Mouse (Mus musculus) cerebellum, postnatal 4 days (tissue): ENCODE results near the gene Zdhhc13.

Experiments used
- DNase-seq, 2 experiments: peaks; one replicate each; pipeline ENCODE4 v3.0.0; 2022; ENCODE audit warnings: low spot score in 2 of 2, mixed read lengths in 1 of 2

Zdhhc13 gene

DNA sequence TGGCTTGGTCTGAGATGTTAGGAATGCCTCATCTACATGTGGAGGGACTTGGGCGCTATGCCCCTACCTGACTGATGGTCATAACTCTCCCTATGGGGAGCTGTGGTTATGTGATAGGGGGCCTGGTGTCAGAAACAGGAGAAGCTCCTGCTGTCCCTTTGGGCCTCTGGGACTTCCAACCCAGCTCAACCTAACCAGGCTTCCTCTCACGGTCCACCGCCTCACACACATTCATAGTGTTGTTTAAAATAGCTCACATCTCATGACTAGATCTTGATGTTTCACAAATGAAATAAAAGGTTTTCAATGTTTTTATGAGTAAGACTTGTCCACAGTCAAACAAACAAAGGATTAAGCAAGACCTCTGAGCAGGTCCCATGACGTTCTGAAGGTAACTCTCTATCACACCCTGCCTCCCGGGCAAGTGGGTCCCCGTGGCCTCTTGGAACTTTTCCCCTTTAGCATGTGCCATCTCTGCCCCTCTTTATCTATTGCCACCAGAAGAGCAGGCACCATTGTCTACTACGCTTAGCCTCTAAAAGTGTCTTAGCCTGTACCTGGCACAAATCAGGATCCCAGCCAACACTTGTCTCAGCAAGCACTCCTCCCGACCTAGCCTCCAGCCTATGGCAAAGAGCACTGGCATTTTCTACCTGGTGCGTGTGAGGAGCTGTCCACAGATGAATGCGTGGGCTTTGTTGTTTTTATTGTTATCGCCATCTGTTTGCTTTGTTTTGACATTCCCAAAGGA is 3.9 kb upstream of the Zdhhc13 start:
- DNase-seq, result no peak

DNA sequence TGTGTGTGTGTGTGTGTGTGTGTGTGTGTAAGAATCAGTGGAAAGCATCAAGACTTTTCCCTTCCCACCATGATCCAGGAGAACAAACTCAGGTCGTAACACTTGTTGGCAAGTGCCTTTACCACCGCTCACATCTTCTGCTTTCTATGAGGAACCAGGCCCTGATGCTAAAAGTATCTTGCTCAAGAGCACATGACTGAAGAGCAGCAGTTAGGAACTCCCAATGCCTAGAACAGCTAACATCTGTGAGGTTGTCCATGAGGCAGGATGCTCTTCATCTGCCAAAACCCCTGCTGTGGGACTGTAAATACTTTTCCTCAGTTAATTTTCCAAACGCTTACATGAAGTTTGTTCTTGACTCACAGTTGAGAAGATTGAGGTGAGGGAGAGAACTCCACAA is 455 bp upstream of the Zdhhc13 start:
- DNase-seq, result no peak

DNA sequence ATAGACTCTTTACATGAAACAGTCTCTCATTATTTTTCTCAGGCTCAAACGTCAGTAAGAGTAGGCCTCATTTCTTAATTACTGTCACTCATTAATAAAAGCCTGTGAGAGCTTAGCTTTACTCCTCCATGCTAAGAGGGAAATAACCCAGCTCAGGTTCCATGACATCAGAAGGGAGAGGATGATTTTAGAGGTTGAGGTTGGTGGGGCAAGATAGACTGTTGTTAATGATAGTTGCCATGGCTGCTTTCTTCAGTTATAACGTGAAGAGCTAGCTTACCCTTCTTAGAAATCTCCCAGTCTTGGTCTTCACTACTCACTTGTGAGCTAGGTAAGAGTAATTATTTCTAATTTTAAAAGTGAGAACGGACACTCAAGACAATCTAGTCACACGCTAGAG is 1.3 kb downstream of the Zdhhc13 start:
- DNase-seq, result no peak

DNA sequence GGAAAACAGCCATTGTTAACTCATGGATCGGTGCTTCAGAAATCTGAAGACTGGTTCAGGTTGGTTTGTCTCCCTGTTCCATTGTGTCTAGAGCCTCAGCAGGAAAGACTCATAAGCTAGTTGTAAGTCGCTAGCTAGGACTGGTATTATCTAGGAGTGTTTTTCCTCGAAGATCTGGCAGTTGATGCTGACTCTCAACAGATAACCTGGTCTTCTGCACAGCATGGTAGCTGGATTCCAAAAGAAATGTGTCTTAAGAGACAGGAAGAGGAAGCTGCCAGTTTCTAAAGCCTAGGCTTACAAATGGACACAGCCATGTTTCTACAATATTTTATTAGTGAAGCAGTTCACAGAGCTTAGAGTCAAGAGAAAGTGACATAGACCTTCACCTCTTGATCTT is 2.6 kb downstream of the Zdhhc13 start:
- no peak for DNase-seq

DNA sequence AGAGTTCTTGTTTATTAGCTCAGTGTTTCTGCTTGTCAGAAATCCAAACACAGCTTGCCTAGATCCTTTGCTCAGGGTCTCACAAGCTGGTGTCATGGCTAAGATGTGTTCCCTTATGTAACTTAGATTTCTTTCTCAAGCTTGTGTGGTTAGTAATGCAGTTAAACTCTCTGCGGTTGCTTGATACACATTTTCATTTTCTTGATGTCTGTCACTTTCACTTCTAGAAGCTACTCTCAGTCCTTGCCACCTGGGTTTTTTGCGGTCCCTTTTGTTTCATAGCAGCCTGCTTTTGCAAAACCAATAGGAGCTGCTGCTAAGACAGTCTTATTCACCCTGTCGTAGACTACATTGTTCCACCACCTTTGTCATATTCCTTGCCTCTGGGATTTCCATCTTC is 6.3 kb downstream of the Zdhhc13 start:
- no peak for DNase-seq

DNA sequence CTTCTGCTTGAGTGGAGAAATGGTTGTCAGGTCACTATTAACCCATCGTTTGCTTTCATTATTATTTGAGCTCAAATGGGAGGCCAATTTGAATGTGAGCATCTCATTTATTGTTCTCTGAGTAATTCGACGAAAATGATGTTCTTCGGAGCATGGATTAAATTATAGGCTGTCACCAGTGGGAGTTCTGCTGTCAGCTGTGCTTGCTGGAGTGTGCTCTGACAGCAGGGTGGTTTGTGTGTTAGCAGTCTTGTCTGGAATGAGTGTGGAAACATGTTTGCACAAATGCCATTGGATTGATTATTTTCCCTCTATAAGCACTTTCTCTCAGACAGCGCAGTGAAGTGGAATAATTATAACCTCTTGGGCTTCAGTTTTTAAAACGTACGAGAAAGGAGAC is 14.6 kb downstream of the Zdhhc13 start:
- DNase-seq, result no peak

DNA sequence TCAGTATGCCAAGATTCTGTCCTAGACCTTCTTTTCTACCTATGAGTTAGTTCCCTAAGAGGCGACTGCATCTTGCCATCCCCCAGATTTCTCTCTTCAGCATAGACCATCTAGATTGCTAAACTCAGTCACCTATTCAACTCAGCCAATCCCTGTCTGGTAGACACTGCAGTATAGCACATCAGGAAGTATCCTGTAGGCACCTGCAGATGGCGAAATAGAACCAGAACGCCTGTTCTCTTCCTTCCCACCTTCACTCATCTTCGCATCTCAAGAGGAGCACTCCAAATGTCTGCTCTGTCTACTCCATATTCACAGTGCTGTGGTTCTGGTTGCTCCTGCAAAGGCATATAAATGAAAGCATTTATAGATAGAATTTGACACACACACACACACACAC is 17.8 kb downstream of the Zdhhc13 start:
- DNase-seq, result no peak

DNA sequence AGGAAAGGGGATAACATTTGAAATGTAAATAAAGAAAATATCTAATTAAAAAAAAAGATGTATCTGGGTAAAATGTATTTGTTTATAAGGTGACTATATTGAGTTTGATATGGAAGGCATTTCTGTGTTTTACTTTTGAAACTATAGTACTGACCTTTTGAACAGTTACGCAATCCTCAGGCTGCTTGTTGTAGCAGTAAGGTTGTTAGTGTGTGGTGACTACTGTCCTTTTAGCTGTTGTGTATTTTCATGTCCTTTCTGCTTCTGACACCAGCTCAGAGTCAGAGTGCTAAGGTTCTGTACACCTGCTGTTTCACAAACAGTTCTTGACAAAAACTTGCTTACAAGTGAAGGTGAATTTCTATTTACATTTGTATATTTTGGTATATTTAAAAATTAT is 21.8 kb downstream of the Zdhhc13 start:
- no peak for DNase-seq

DNA sequence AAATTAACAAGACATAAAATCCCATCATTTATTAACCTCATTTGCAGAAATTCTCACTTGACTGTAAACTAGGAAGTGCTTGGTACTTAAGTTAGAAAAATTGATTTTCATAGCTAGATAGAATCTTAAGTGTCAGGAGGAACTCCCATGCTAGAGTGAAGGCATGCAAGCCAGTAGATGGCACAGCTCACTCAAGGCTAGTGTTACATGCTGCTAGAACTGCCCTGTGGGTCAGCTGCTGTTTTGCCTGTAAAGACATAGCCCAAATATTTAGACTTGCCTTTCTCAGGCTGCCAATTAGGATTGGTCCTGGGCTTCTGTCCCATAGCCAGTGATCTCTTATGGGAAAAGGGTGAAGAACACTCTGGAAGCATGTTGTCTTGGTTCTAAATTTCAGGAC is 23.6 kb downstream of the Zdhhc13 start:
- DNase-seq, result no peak

DNA sequence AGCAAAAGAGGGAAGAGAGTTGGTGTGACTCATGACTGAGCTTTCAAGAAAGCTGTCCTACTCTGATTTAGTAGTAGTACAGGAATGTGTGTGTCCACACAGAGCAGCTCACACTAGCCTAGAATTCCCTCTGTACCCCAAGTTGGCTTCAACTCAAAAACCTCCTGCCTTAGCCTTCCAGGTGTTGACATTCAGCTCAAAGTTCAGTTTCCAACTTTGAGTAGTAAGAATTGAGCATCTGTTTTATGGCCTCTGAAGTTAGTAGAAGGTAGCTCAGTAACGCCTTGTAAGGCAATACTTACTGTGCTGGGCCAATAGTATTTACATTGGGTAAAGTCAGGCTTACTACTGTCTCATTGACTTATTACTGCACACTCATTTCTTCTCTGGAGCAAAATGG is 24.8 kb downstream of the Zdhhc13 start:
- DNase-seq, result no peak

DNA sequence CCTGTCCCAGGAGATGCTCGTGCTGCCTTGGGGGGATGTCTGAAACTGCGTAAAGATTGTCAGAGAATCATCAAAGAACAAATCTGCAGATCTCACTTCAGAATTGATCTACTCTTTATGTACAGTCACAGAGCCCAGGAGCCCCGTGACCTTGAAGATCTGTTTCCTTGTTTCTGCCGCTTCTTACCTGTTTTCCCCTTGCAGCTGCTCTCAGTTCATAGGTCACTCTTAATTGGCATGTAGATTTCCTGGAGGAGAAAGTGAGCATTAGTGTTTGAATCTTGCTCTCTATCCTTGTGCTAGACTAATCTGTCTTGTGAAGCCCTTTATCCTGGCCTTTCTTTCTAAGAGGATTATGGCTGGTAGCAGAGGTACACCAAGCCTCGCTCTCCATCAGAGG is 32.9 kb downstream of the Zdhhc13 start:
- DNase-seq, result no peak

DNA sequence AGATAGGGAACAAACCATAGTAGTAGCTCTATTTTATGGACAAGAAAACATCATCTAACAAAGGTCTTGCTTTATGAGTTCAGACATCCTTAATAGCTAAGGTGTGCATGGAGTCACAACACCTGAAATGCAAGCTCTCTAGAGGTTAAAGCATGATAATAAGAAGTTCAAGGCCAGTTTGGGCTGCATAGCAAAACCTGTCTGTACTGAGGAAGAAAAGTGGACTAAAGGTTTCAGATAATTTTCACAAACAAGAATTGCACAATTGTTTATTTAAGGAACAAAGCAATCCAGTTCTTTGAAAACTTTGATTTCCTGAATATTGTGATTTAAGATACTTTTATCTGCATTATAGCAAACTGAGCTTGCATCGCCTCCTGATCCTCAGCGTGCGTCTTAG is 34.8 kb downstream of the Zdhhc13 start:
- no peak for DNase-seq

DNA sequence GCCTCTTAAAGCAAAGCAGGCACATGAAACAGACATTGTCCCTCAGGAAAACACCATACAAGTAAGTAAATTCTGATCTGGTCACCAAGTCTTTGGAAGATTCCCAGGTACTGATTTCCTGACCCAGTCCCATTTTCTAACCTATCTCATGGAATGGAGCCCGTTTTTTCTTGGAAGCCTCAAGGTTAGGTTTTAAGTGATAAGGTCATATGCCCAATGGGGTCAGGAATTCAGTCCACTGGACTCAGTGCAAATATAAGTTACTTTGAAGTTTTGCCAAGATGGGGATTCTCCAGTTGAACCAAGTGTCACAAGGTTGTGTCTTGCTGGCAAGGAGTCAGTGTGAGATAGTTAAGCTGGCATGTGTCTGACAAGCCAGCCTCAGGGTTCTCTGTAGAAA is 35.9 kb downstream of the Zdhhc13 start:
- DNase-seq, result no peak

DNA sequence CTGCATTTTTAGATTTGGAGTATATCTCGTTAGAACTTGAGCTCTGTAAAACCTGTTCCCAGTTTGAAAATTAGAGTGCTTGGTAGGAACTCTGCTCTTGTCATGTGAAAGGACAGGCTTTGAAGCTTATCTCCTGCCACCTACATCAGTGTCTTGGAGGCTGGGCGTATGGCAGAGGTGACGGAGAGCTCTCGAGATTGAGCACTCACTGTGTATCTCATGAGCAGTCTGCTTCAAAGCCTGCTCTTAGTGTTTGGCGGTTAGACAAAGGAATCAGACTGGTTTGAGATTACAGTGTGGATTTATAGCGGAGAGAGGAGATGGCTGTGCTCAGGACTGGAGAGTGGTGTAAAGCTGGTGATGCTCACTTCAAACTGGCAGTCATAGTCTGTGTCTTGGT is 36.4 kb downstream of the Zdhhc13 start:
- no peak for DNase-seq

DNA sequence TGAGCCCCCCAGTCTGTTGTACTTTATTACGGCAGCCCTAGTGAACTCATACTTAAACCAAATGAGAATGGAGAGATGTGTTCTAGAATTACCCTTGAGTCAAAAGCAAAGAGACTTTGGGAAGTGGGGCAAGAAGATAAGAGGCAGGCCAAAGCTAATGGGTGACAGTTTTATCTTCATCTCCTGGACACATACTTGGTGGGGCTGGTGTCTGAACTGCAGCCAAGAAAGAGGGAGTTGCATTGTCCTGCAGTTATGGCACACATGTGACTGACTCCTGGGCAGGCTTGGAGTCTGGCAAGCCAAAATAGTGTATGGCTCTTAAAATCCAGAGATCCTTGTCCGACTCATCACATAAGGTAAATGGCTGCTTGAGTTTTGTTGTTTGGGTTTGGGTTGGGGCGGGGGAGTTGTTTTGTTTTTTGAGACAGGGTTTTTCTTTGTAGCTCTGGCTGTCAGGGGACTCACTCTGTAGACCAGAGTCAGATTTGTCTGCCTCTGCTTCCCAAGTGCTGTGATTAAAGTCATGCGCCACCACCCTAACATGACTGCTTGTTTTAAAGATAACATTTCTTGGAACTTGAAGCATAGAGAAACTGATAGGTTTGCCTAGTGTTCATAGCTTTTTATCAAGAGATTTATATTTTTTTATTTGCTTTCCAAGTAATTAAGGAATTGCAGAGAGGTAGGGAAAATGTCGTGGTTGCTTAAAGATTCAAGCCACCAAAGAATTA is 40.5 kb downstream of the Zdhhc13 start:
- no peak for DNase-seq

DNA sequence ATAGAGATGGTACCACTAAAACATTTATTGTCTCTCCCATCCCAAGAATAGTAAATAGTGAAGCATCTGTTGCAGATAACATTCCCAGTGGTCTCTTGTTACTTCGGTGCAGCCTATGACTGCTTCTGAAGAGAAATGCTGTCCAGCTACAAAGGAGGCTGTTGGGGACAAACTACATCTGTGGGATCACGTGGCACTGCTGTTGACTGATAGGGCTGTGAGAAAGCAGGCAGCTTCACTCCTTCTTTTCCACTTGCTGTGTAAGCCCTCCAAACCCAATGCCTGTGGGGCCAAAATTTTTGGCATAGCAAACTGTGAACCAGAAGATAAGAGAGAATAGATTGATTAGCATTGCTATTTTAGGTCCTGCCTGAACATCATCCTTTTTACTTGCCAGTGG is 41.6 kb downstream of the Zdhhc13 start:
- DNase-seq, result no peak

DNA sequence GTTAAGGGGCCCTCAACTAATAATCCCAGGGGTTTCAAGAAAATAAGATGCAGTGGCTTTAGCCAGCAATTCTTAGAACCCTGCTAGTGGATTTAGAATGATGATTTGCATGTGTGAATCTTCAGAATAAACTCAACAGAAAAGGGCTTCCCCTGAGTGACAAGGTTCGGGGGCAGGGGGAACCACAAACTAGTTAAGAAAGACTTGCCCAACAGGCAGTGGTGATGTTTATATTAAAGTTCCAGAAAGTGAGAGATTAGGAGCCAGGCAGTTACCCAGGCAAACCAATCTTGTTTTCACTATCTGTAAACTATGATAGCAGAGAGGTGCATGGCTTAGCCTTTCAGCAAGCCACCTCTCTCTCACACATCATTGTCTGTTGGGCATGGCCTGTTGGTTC is 43.9 kb downstream of the Zdhhc13 start:
- DNase-seq, result no peak

DNA sequence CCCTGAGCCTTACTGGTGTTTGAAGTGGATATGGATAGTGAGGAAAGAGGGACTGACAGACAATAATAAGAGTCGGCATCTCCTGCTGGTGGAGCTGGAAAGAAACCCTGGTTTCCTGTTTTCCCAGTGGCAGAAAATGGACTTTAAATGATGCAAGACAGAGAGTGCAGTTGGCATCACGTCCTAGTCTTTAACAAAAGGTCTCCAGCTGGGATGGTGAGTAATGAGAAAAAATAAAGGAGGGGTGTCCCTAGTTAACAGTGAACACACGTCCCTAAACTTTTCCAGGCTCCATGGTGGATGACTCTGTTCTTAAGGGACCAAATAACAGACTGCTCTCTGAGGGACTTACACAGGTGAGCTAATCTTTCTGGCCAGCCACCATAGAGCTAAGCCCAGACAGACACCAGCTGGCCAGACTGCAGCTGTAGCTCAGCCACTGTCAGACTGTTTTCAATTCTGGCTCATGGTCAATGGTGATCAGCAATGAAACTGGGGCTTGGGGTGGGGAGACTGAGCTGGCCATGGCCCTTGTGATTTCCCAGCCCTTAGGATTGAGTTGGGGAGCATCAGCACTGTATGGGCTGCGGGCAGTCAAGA is 45.7 kb downstream of the Zdhhc13 start:
- no peak for DNase-seq

DNA sequence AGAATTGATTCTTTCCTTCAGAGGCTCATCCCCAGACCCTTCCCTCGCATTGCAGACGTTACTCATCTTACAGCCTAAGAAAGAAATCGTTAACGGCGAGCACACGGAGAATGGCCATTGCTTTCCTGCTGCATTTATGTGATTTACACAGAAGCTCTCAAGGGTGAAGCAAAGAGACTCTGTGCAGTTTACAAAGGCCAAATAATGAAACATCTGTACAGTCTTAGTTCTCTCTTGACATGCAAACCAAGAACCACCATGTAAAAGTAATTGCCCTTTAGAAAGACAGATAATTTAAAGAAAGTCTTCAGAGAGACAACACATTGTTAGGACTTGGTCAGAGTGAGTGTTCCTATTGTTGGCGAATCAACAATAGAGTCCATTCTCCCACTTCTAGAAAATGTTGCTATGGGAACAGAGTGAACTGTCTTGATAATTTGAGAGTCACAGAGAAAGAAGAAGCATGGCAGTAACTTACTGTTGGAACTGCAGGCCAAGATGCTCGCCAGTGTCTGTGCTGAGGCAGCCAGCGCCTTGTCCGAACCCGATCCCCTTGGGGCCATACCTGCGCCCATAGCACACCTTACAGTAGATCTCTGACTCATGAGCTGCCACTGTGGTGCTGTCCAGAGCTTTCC is 46.3 kb downstream of the Zdhhc13 start:
- no peak for DNase-seq

DNA sequence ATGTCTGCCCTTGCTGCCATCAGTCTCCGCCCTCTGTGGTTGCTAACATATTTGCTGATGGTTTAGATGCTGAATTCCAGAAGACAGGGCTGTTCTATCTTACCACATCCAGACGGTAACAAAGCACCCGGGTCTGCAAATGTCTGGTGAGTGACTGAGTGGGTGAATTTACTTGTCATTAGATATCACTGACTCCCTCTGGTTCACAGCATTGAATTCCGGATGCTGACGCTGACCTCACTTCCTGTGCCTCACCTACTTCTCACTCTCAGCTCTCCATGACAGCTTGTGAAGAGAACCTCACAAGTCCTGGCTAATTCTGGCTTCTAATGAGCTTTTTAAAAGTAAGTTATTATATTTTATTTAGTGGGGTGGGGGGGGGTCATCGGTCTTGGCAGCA is 48.1 kb downstream of the Zdhhc13 start:
- DNase-seq, result no peak

DNA sequence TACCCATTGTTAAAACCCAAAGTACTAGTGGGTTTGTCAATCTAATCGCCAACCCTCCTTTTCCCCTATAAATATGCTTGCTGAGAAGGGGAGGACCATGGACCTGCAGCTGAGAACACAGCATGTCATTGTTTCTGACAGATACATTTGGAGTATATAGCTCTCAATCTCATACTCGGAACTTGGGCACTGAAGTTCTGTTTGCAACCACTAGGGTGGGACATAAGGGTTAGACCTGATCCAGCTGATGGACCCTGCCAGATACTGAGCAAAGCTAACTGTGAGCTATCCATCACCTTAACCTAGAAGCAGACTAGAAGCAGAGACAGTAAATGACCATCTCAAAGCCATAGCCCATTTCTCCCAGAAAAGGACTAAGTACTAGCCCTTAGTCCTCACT is 49.6 kb downstream of the Zdhhc13 start:
- DNase-seq, result no peak

DNA sequence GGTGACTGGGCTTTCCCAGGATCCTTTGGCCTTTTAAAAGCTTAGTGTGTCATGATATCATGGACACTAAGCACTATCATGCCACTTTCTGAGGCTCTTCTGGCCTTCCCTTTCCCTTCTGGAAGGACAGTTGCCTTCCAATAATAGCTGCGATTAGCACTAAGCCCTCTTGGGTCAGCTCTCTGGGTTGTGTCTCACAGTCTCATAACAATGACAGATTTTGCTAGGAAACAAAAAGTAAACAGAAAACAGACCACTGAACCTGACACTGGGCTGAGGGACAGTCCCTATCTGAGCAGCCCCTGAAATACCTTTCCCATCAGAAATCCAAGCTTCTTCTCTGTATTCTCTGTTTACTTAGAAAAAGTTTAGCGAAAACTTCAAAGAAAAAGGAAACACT is 51.7 kb downstream of the Zdhhc13 start:
- DNase-seq, result no peak

DNA sequence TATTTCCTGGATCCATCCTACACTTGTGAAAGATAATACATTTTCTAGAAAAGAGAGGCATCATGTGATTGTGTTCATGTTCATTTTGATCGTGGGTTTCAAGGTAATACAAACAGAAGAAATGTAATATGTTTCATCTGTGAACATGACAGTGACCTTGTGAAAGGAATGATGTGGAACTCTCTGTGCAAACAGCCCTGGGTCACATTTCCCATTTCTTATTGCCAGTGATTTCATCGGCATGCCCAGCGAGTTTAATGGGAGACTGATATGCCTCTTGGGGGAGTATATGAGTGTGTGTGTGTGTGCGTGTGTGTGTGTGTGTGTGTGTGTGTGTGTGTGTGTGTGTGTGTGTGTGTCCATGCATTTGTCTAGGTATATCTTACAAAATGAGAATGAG is 52.7 kb downstream of the Zdhhc13 start:
- no peak for DNase-seq
